Mouse (Mus musculus): ENCODE measurements around the gene Cfdp1.

DNA sequence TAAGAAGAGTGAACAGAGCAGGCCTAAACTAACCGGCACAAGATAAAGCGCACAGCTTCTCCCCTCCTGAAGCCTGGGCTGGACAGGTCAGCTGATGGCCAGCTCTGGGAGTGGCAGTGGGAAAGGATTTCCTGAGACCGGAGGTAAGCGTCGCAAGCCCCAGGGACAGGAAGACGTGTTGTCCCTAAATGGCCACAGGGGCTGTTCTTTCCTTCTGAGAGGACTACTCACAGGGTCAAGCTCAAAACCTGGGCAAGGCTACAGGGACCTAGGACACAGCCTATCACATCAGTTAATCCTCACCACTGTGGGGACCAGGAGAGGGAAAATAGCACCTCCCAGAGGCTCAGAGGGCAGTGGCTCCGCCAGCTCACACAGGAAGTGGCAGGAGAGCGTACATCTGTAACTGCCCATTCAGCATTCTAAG is 118.7 kb downstream of the Cfdp1 start:
- TF ChIP-seq CTCF (IDR thresholded peaks at IDR 0.05; ENCODE audit: extremely low read depth, insufficient read depth, insufficient read length, insufficient replicate concordance) (no peak), POLR2A (IDR thresholded peaks at IDR 0.05; ENCODE audit: low read depth, low read length) (no peak)
